Mouse (Mus musculus) intestine, embryonic 14.5 days (tissue): ENCODE results near the gene Atrip. TPM values are rescaled to one million over a fixed set of nuclear protein-coding genes. Genes with fewer than 3 reads are reported as not detected.
A peak's percentile ranks its signal among the peaks of the same experiment; 100 is the strongest.

Experiments
- ATAC-seq: fragments of 200-750 bp; cut with Nextera tagmentation; replicated peaks from 2 replicates; pipeline ENCODE4 v1.8.0; 2017; ENCODE audit warnings: low read depth, moderate number of reproducible peaks, moderate TSS enrichment, moderate library complexity; ENCODE audit not compliant: low FRiP score, low TSS enrichment
- DNase-seq: peaks from one replicate; pipeline ENCODE4 v3.0.0-alpha.2; 2018; ENCODE audit warnings: low spot score
- H3K27ac ChIP-seq: fragments of 300-500 bp; sonication (generic); 2 replicates; pipeline ENCODE4 v1.5.1; 2014; ENCODE audit warnings: low read depth, mild to moderate bottlenecking, control low read depth
- H3K27me3 ChIP-seq: fragments of 300-500 bp; sonication (generic); replicated peaks from 2 replicates; pipeline ENCODE4 v1.6.1; 2014; ENCODE audit warnings: low read length, control low read depth; ENCODE audit not compliant: control insufficient read depth, insufficient read depth
- H3K36me3 ChIP-seq: fragments of 300-500 bp; sonication (generic); 2 replicates; pipeline ENCODE4 v1.6.1; 2014; ENCODE audit warnings: low read length, control low read depth; ENCODE audit not compliant: control insufficient read depth, insufficient read depth
- H3K4me1 ChIP-seq: fragments of 300-500 bp; sonication (generic); replicated peaks from 2 replicates; pipeline ENCODE4 v1.6.1; 2014; ENCODE audit warnings: low read length, control low read depth, mixed read lengths; ENCODE audit not compliant: control insufficient read depth, insufficient read depth
- H3K4me2 ChIP-seq: fragments of 300-500 bp; sonication (generic); 2 replicates; pipeline ENCODE4 v1.6.1; 2014; ENCODE audit warnings: low read length
- H3K4me3 ChIP-seq: fragments of 300-500 bp; sonication (generic); 2 replicates; pipeline ENCODE4 v1.5.1; 2014; ENCODE audit warnings: low read depth, low read length, control low read depth, mixed read lengths
- H3K9ac ChIP-seq: fragments of 300-500 bp; sonication (generic); 2 replicates; pipeline ENCODE4 v1.6.1; 2014; ENCODE audit warnings: mild to moderate bottlenecking, low read length
- H3K9me3 ChIP-seq: fragments of 300-500 bp; sonication (generic); 2 replicates; pipeline ENCODE4 v1.6.1; 2016; ENCODE audit warnings: low read length, control low read depth; ENCODE audit not compliant: control insufficient read depth
- WGBS: fragments of 180-500 bp; shearing (Covaris S2); extraction: QIAGEN DNeasy Blood & Tissue Kit; methylation state at CpG from one replicate; pipeline ENCODE4 v1.1.7; 2014; 5-methylcytosine and 5-hydroxymethylcytosine counted together
- polyA plus RNA-seq: library from polyadenylated mRNA; unstranded; fragments of >200 nt; fragmentation: Nextera tagmentation; extraction: Ambion mirVana; gene quantifications from 2 replicates; pipeline ENCODE4 v1.2.1, GENCODE M21; 2014

Gene Atrip
- polyA plus RNA-seq, 1 experiment from 2014 or later, result 28.2 TPM

DNA sequence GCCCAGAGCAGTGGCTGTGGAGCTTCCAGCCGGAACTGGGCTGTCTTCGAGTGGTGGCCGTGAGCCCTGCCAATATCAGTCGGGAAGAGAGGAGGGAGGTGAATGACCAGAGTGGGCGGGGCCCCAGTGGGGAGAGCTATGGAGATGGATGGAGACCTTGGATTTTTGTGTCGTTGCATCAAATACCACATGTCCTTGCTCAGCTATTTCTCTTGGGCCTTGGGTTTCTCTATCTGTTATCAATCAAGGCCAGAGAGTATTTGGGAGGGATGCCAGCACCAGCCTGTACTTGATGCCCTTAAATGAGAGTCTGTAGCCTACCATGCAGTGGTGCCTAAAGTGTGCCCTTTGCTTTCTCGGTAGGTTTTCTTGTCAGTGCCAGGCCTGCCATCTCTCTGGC is 29.3 kb upstream of the Atrip start:
- no peak for ATAC-seq
- no peak for DNase-seq

DNA sequence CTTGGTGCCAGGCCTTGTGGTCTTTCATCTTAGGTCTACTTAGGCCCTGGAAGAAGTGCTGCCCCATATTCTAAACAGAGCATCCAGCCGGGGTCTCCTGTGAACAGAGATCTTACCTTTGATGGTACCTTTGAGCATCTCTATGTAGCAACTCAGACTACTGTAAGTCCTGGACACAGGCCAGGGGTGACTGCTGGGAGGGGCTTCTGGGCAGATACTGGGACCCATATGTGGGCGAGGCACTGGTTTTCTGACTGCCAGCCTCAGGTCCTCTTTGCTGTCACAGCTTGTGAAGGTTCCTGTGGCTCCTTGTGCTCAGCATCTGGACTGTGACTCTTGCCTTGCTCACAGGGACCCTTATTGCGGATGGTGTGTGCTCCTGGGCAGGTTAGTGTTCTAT is 28.6 kb upstream of the Atrip start:
- no peak overlapping the region for H3K4me3 ChIP-seq
- peaks cover 19% of the 10 kb centered on the region for H3K4me1 ChIP-seq
- no peaks in the 10 kb centered on the region for H3K9me3 ChIP-seq
- no peaks in the 10 kb centered on the region for H3K27me3 ChIP-seq
- peaks cover 56% of the 10 kb centered on the region for H3K36me3 ChIP-seq
- H3K27ac ChIP-seq, result no peak overlapping the region
- 89% methylated on average over 3 of the region's 3 CpGs for WGBS
- DNase-seq (no peak), ATAC-seq (no peak)
- no peak overlapping the region for H3K9ac ChIP-seq
- no peak overlapping the region for H3K4me2 ChIP-seq

More for the DNA sequence above, 29.3 kb upstream of the Atrip start:
- Histone ChIP-seq H3K27me3 (no peaks in the 10 kb centered on the region), H3K4me2 (no peak overlapping the region), H3K9ac (no peak overlapping the region), H3K36me3 (peaks cover 60% of the 10 kb centered on the region), H3K27ac (no peak overlapping the region), H3K4me3 (no peak overlapping the region), H3K4me1 (peaks cover 12% of the 10 kb centered on the region), H3K9me3 (no peaks in the 10 kb centered on the region)
- WGBS, result 67% methylated on average over 7 of the region's 7 CpGs

DNA sequence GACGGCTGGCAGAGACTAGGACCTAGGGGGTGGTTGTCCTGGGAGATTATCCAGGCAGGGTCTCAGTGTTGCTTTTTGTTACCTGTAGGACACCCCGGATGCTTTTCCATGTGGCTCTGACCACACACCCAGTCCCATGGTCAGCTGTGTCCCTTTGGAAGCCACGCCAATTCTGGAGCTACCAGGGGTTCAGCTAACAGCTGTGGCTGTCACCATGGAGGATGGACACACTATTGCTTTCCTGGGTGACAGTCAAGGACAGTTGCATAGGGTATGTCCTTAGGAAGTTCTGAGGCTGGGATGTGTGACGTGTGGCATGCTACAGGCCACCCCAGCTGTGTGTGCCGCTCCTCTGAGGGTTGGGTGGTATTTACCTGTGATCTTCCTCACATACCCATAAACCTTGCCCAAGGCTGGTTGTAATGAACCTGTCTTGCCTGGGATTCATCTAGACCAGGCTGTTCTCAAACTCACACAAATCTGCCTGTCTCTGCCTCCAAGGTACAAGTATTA is 28.1 kb upstream of the Atrip start:
- no peaks in the 10 kb centered on the region for H3K27me3 ChIP-seq
- peaks cover 56% of the 10 kb centered on the region for H3K36me3 ChIP-seq
- H3K4me2 ChIP-seq, result no peak overlapping the region

DNA sequence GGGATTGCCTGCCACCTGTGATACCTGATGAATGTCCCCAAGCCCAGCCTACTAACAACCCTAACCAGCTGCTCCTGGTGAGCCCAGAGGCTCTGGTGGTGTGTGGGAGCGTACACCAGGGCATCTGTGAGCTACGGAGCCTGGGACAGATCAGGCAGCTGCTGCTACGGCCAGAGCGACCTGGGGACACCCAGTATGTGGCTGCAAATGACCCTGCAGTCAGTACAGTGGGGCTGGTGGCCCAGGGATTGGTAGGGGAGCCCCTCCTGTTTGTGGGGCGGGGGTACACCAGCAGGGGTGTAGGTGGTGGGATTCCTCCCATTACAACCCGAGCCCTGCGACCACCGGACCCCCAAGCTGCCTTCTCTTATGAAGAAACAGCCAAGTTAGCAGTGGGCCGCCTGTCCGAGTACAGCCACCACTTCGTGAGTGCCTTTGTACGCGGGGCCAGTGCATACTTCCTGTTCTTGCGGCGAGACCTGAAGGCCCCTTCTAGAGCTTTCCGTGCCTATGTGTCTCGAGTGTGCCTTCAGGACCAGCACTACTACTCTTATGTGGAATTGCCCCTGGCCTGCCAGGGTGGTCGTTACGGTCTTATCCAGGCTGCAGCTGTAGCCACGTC is 26.5 kb upstream of the Atrip start:
- H3K4me3 ChIP-seq, result no peak overlapping the region
- ATAC-seq (no peak), DNase-seq (no peak)
- 87% methylated on average over 20 of the region's 20 CpGs for whole genome bisulfite sequencing
- no peak overlapping the region for H3K27ac ChIP-seq
- peaks cover 41% of the 10 kb centered on the region for H3K36me3 ChIP-seq
- no peak overlapping the region for H3K9ac ChIP-seq
- no peaks in the 10 kb centered on the region for H3K27me3 ChIP-seq
- peaks cover 32% of the 10 kb centered on the region for H3K4me1 ChIP-seq
- no peaks in the 10 kb centered on the region for H3K9me3 ChIP-seq
- H3K4me2 ChIP-seq, result no peak overlapping the region

More for the DNA sequence above, 28.1 kb upstream of the Atrip start:
- no peak overlapping the region for H3K27ac ChIP-seq
- H3K4me3 ChIP-seq, result no peak overlapping the region
- 90% methylated on average over 5 of the region's 5 CpGs for WGBS
- ATAC-seq, result no peak
- no peak overlapping the region for H3K9ac ChIP-seq
- H3K9me3 ChIP-seq, result no peaks in the 10 kb centered on the region
- no peak for DNase-seq
- peaks cover 25% of the 10 kb centered on the region for H3K4me1 ChIP-seq

DNA sequence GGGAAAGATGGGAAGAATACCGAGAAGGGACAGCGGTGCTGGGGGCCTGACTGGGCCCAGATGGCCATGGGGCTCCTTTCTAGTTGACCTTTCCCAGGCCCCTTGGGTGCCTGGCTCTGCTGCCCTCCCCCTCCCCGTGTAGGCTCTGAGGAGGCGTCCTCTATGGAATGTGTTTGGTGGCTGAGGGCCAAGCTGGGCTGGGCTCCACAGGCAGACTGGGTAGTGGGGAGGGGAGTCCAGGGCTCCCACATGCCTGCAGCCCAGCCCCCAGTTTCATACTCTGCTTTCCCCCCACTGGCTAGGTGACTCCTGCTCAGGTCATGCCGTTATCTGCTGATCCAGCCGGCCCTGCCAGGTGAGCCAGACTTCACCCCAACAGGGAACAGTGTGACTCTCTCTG is 25.0 kb upstream of the Atrip start:
- H3K27me3 ChIP-seq, result no peaks in the 10 kb centered on the region
- H3K4me1 ChIP-seq, result peaks cover 41% of the 10 kb centered on the region
- no peak overlapping the region for H3K4me3 ChIP-seq
- ATAC-seq (no peak), DNase-seq (no peak)
- H3K36me3 ChIP-seq, result peaks cover 35% of the 10 kb centered on the region
- H3K9me3 ChIP-seq, result no peaks in the 10 kb centered on the region
- peak overlapping the region; percentile 100 for H3K27ac ChIP-seq
- 27% methylated on average over 5 of the region's 6 CpGs for WGBS
- H3K4me2 ChIP-seq, result peak overlapping the region; percentile 75
- peak overlapping the region; percentile 18; the same call in 1 of the 2 replicates for H3K9ac ChIP-seq

DNA sequence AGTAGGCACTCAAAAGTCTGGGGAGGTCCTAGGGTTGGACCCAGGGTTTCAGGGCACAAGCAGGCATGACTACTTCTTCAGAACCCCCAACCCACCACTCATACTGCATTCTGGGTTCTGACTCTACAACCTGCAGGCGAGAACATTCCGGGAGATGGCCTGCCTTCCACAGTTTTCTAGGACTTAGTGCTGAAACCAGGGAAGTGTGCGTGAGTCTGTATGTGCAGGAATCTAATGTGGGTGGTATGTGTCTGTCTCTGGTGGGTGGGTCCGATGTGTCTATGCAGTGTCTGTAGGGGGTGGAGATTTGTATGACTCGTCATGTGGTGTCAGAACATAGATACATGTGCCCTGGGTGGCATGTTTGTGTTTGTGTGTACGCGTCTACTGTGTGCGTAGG is 24.4 kb upstream of the Atrip start:
- peak overlapping the region; percentile 75 for H3K4me2 ChIP-seq
- 73% methylated on average over 8 of the region's 8 CpGs for WGBS
- H3K36me3 ChIP-seq, result peaks cover 29% of the 10 kb centered on the region
- no peaks in the 10 kb centered on the region for H3K9me3 ChIP-seq
- no peak for DNase-seq
- H3K27me3 ChIP-seq, result no peaks in the 10 kb centered on the region
- H3K27ac ChIP-seq, result peak overlapping the region; percentile 100
- H3K4me3 ChIP-seq, result no peak overlapping the region
- H3K4me1 ChIP-seq, result peaks cover 45% of the 10 kb centered on the region
- no peak overlapping the region for H3K9ac ChIP-seq
- no peak for ATAC-seq

DNA sequence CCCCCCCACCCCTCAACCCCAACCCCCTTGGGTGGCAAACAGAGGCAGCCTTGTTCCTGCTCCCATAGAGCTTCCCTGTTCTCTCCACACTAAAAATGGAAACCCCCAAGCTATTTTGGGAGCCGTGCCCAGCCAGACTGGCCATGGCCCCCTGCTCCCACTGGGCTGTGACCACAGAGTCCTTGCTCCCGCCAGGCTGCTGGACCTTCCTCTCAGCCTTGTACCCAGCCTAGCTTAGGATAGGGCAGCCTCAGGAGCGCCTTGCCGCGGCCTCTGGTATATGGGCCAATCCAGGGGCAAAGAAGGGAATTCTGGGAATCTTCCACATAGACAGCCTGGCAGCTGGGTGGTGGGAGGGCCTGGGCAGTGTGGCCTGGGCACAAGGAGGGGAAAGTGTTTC is 23.9 kb upstream of the Atrip start:
- H3K4me2 ChIP-seq, result peak overlapping the region; percentile 75
- DNase-seq, result no peak
- H3K9ac ChIP-seq, result no peak overlapping the region
- peak overlapping the region; percentile 100 for H3K27ac ChIP-seq
- no peaks in the 10 kb centered on the region for H3K9me3 ChIP-seq
- H3K27me3 ChIP-seq, result no peaks in the 10 kb centered on the region
- no peak overlapping the region for H3K4me3 ChIP-seq
- H3K4me1 ChIP-seq, result peaks cover 51% of the 10 kb centered on the region
- no peak for ATAC-seq
- H3K36me3 ChIP-seq, result peaks cover 24% of the 10 kb centered on the region; the same call in 1 of the 2 replicates
- 53% methylated on average over 5 of the region's 5 CpGs for WGBS

DNA sequence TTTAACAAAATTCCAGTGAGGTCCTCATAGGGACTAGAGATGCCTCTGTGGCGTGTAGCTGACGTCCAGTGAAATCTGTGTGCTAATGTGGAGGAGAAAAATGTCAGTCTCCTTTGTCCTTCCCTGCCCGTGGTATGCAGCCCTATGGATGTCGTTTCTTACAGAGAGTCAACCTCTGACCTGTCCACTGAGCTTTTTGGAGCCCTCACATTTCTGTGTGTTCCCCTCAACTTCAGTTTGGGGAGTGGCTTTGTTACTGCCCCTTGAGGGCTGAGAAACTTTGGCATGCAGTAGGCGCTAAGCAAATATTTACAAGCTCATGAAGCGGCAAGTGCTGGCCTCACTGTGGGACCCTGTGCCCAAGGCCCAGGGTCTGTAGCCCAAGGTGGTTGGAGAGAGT is 23.4 kb upstream of the Atrip start:
- no peak for ATAC-seq
- H3K27me3 ChIP-seq, result no peaks in the 10 kb centered on the region
- no peaks in the 10 kb centered on the region for H3K9me3 ChIP-seq
- no peak for DNase-seq
- peak overlapping the region; percentile 75 for H3K4me2 ChIP-seq
- peak overlapping the region; percentile 100 for H3K27ac ChIP-seq
- peak overlapping the region; percentile 74 for H3K4me3 ChIP-seq
- H3K36me3 ChIP-seq, result peaks cover 21% of the 10 kb centered on the region
- peaks cover 51% of the 10 kb centered on the region for H3K4me1 ChIP-seq
- WGBS, result 23% methylated on average over 6 of the region's 6 CpGs
- H3K9ac ChIP-seq, result peak overlapping the region; percentile 95

DNA sequence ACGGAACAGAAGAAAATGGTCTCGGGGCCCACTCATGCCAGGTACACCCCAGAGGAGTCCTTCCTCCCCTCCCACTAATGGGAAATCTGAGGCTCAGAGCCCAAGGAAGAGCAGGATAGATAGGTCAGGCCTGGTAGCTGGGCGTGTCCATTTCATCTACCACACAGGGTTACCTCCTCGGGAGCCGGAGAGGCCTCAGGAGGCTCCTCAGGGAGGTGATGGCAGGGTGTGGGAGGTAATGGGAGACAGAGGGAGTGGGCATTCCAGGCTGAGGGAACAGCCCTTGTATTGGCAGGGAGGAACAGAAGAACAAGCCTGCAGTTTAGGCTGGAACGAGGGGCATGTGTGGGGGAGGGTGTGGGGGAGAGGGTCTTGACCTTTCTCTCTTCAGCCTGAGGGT is 22.9 kb upstream of the Atrip start:
- Histone ChIP-seq H3K4me2 (peak overlapping the region; percentile 75), H3K9me3 (no peaks in the 10 kb centered on the region), H3K36me3 (peaks cover 22% of the 10 kb centered on the region), H3K4me3 (peak overlapping the region; percentile 74), H3K27ac (peak overlapping the region; percentile 100), H3K9ac (peak overlapping the region; percentile 95), H3K27me3 (no peaks in the 10 kb centered on the region), H3K4me1 (peaks cover 51% of the 10 kb centered on the region)
- ATAC-seq, result no peak
- no peak for DNase-seq
- WGBS, result 20% methylated on average over 6 of the region's 6 CpGs
